Mouse (Mus musculus) olfactory bulb, adult 2 months (tissue): ENCODE results near the gene Tmem106c.

Source experiments
- CTCF ChIP-seq: fragments of 200-500 bp; IDR thresholded peaks from 2 replicates; pipeline ENCODE4 v1.5.1; 2012; ENCODE audit warnings: low read depth, mild to moderate bottlenecking, low read length, moderate library complexity; ENCODE audit not compliant: insufficient read depth
- POLR2A ChIP-seq: fragments of 200-500 bp; IDR thresholded peaks from 2 replicates; pipeline ENCODE4 v1.6.1; 2012; ENCODE audit warnings: mild to moderate bottlenecking, low read depth, low read length, moderate library complexity; ENCODE audit not compliant: insufficient read depth

DNA sequence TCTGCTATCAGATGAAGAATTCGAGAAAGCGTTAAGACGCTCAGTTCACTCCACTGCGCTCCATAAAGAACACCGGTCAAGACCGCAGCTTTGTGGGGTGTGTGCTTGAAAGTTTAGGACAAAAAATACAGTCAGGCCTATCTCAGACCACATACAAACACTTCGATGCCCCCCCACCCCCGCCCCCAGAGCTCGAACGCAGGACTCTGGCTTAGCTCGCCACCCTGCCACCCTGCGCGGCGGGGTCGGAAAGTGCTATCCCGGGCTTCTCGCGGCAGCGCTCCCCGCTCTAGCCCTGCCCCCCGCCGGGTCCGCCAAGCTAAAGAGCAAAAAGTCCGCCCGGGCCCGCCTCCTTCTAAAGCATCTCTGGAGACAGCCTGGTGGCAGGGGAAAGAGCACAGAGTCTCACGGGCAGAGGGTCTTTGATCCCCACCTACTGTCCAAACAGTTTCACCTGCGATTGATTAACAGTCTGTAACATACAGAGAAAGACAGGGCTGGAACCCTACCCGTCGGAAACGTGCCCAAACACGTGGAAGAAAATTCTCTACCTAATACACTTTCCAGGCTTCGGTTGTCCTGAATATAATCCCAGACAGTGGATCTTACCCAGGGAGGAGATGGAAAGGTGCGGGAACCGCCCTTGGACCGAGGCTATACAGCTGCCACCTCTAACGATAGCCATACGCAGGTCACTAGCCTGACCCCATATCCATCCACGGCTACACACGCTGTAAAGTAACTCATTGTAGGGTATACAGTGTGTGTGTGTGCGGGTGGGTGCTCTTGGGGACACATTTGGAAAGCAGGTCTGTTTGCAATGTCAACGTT is 39.2 kb downstream of the Tmem106c start:
- TF ChIP-seq CTCF (no peak), POLR2A (no peak)
